In genomic region chr6:54883424-54883823, GRCm38 (mm10) we compare ENCODE assay signal across 28 mouse cellular contexts.
DNase-seq lines count a peak whose midpoint lies in the region; ATAC-seq and TF ChIP-seq lines count a peak whose summit lies in the region.
"Had no signal": no experiment of that assay in that cellular context is flagged by ENCODE, and none has a peak within 500 bp of the region (broad histone marks: within the 10 kb centered on the region; RNA-seq: fewer than 3 reads in every experiment).

No protein-coding gene starts in this region.

- peaks cover 3% of the 10 kb centered on the region; the same call in 1 of the 2 replicates for H3K4me1 ChIP-seq in kidney, adult 2 months (ENCODE audit: control insufficient read depth, insufficient read depth, low read length)
- no peaks in the 10 kb centered on the region for H3K4me1 ChIP-seq in liver, postnatal 0 days (ENCODE audit: insufficient read depth)
- H3K4me1 ChIP-seq in liver, embryonic 11.5 days (replicated peaks; ENCODE audit: control insufficient read depth, insufficient read depth, low read length), result no peaks in the 10 kb centered on the region
- H3K4me1 ChIP-seq: embryonic facial prominence, embryonic 15.5 days; heart, embryonic 10.5 days; hindbrain, embryonic 12.5 days; hindbrain, embryonic 15.5 days had no signal

- H3K4me2 ChIP-seq in liver, postnatal 0 days (ENCODE audit: low read depth, low read length), result no peak overlapping the region
- no peak overlapping the region for H3K4me2 ChIP-seq in liver, embryonic 11.5 days
- H3K4me2 ChIP-seq: embryonic facial prominence, embryonic 12.5 days; embryonic facial prominence, embryonic 15.5 days; heart, embryonic 13.5 days; hindbrain, embryonic 12.5 days; hindbrain, embryonic 15.5 days had no signal

- no peak overlapping the region for H3K27ac ChIP-seq in kidney, adult 2 months (ENCODE audit: insufficient read depth, low read depth, low read length)
- H3K27ac ChIP-seq in liver, postnatal 0 days (ENCODE audit: low read depth), result no peak overlapping the region
- no peak overlapping the region for H3K27ac ChIP-seq in liver, embryonic 11.5 days (ENCODE audit: low read depth, low read length)
- H3K27ac ChIP-seq: embryonic facial prominence, embryonic 12.5 days; embryonic facial prominence, embryonic 15.5 days; gastrocnemius, adult 2 months; heart, embryonic 10.5 days; heart, embryonic 13.5 days; hindbrain, embryonic 12.5 days; hindbrain, embryonic 15.5 days had no signal

- no peaks in the 10 kb centered on the region for H3K9me3 ChIP-seq in liver, postnatal 0 days (ENCODE audit: low read length)
- H3K9me3 ChIP-seq in liver, embryonic 11.5 days (ENCODE audit: control insufficient read depth, low read length), result no peaks in the 10 kb centered on the region
- H3K9me3 ChIP-seq: embryonic facial prominence, embryonic 12.5 days; embryonic facial prominence, embryonic 15.5 days; G1E; heart, embryonic 10.5 days; heart, embryonic 13.5 days; hindbrain, embryonic 12.5 days; hindbrain, embryonic 15.5 days had no signal

- no peaks in the 10 kb centered on the region for H3K27me3 ChIP-seq in kidney, adult 2 months (replicated peaks; ENCODE audit: control insufficient read depth, insufficient read depth, low read length)
- no peaks in the 10 kb centered on the region for H3K27me3 ChIP-seq in liver, postnatal 0 days (ENCODE audit: insufficient read depth, low read length)
- H3K27me3 ChIP-seq in liver, embryonic 11.5 days (replicated peaks; ENCODE audit: control insufficient read depth, insufficient read depth, low read length), result no peaks in the 10 kb centered on the region
- H3K27me3 ChIP-seq: CH12.LX; embryonic facial prominence, embryonic 12.5 days; embryonic facial prominence, embryonic 15.5 days; heart, embryonic 13.5 days; hindbrain, embryonic 12.5 days; hindbrain, embryonic 15.5 days; Patski had no signal

- peak; percentile 29 for DNase-seq in kidney, adult 2 months
- no peak for DNase-seq in kidney, postnatal 25 days
- no peak for DNase-seq in liver, postnatal 0 days
- DNase-seq in liver, embryonic 11.5 days (ENCODE audit: low spot score), result no peak
- DNase-seq in yolk sac, embryonic 10.5 days (ENCODE audit: low spot score), result peak; percentile 7
- DNase-seq in adrenal gland, postnatal 10 days, result no peak
- DNase-seq: adrenal gland, postnatal 14 days; B cell, adult 2 months; cerebellum, adult 11 months; cerebellum, adult 2 months; cerebellum, adult 9-11 months; cerebellum, postnatal 25 days; forebrain, postnatal 0 days; gastrocnemius, adult 2 months; gastrocnemius, postnatal 14 days; heart, adult 18-20 months; heart, postnatal 14 days; heart, postnatal 4 days had no signal

- no peak overlapping the region for H3K4me3 ChIP-seq in kidney, adult 2 months (ENCODE audit: insufficient read depth, low read depth, low read length)
- H3K4me3 ChIP-seq in liver, postnatal 0 days (ENCODE audit: low read depth, low read length), result no peak overlapping the region
- no peak overlapping the region for H3K4me3 ChIP-seq in liver, embryonic 11.5 days (ENCODE audit: low read depth, low read length)
- H3K4me3 ChIP-seq: embryonic facial prominence, embryonic 12.5 days; embryonic facial prominence, embryonic 15.5 days; gastrocnemius, adult 2 months; heart, embryonic 10.5 days; heart, embryonic 13.5 days; hindbrain, embryonic 12.5 days; hindbrain, embryonic 15.5 days had no signal

- ATAC-seq in liver, postnatal 0 days, result 0 out of 2 replicates have a peak, but pooled peaks have one; percentile 35
- ATAC-seq in liver, embryonic 11.5 days (replicated peaks; ENCODE audit: low FRiP score), result no peak
- ATAC-seq: forebrain, embryonic 14.5 days; forebrain, postnatal 0 days; Patski had no signal

- TF ChIP-seq EP300 in liver, postnatal 0 days (IDR thresholded peaks at IDR 0.05; ENCODE audit: low read depth), result no peak

- H3K9ac ChIP-seq in liver, postnatal 0 days (replicated peaks), result no peak overlapping the region
- H3K9ac ChIP-seq in liver, embryonic 11.5 days (ENCODE audit: low read depth, low read length), result no peak overlapping the region
- H3K9ac ChIP-seq: embryonic facial prominence, embryonic 12.5 days; embryonic facial prominence, embryonic 15.5 days; forebrain, postnatal 0 days; heart, embryonic 13.5 days; hindbrain, embryonic 12.5 days; hindbrain, embryonic 15.5 days had no signal

- no peak for TF ChIP-seq POLR2A in kidney, adult 2 months (IDR thresholded peaks at IDR 0.05; ENCODE audit: low read depth, low read length)

- 56% methylated on average over 2 of the region's 2 CpGs for WGBS in kidney, adult 2 months
- WGBS in liver, postnatal 0 days (ENCODE audit: insufficient replicate concordance), result 61% methylated on average over 2 of the region's 2 CpGs
- WGBS in liver, embryonic 11.5 days, result 79% methylated on average over 2 of the region's 2 CpGs

- TF ChIP-seq CTCF in kidney, adult 2 months (conservative IDR thresholded peaks at IDR 0.05; ENCODE audit: insufficient read depth, insufficient read length, low read depth, low read length), result no peak
- TF ChIP-seq CTCF in liver, postnatal 0 days (IDR thresholded peaks at IDR 0.05; ENCODE audit: low read depth), result no peak

- H3K36me3 ChIP-seq in kidney, adult 2 months (ENCODE audit: control insufficient read depth, insufficient read depth, low read length), result peaks cover 1% of the 10 kb centered on the region; the same call in 1 of the 2 replicates
- peaks cover 1% of the 10 kb centered on the region for H3K36me3 ChIP-seq in liver, postnatal 0 days (replicated peaks; ENCODE audit: insufficient read depth, low read length)
- no peaks in the 10 kb centered on the region for H3K36me3 ChIP-seq in liver, embryonic 11.5 days (ENCODE audit: control insufficient read depth, insufficient read depth, low read length)
- H3K36me3 ChIP-seq: embryonic facial prominence, embryonic 15.5 days; heart, embryonic 10.5 days; hindbrain, embryonic 12.5 days; hindbrain, embryonic 15.5 days had no signal

Comparison
In these comparisons a context has a peak if more than half of its experiments do, and no peak if none do; other contexts are left out.
1. DNase-seq: peak in kidney, adult 2 months (single experiment) and yolk sac, embryonic 10.5 days (single experiment); none in kidney, postnatal 25 days (0 of 2), liver, postnatal 0 days (single experiment), liver, embryonic 11.5 days (single experiment) and adrenal gland, postnatal 10 days (single experiment).